Mouse (Mus musculus): ENCODE data around the gene Ccdc32.
A peak's percentile ranks its signal among the peaks of the same experiment; 100 is the strongest.
"Not testable (repeated sequence)": the region's sequence is repeated elsewhere in the genome, so short reads cannot be mapped to it uniquely, and the experiment has no call there.

Gene Ccdc32

GRCm38 (mm10) chr2:119028941-119029551, at the start of gene Ccdc32:
TSS of gene Ccdc32 (minus strand) at chr2:119029393.
- peak; percentile 93 for DNase-seq (ENCODE audit: low read depth, low spot score)

GRCm38 (mm10) chr2:119072397-119072796, 43.2 kb upstream of the Ccdc32 start:
- DNase-seq (ENCODE audit: low read depth, low spot score): no peak

- no peak for DNase-seq (ENCODE audit: low read depth, low spot score)
These were observed 30.9 kb upstream of the Ccdc32 start for GRCm38 (mm10) chr2:119060139-119060538.

GRCm38 (mm10) chr2:119050132-119050650, 21.0 kb upstream of the Ccdc32 start:
- DNase-seq (ENCODE audit: low read depth, low spot score): no peak

- DNase-seq (ENCODE audit: low read depth, low spot score): peak; percentile 34
These were observed 18.7 kb upstream of the Ccdc32 start for GRCm38 (mm10) chr2:119047849-119048248.

GRCm38 (mm10) chr2:119046649-119047611, 17.7 kb upstream of the Ccdc32 start, which contains the start of gene Knl1:
TSS of gene Knl1 (plus strand) at chr2:119047119.
- DNase-seq (ENCODE audit: low read depth, low spot score): peak; percentile 95

- DNase-seq (ENCODE audit: low read depth, low spot score): peak; percentile 24
These were observed 16.0 kb upstream of the Ccdc32 start for GRCm38 (mm10) chr2:119045163-119045562.

- peak; percentile 39 for DNase-seq (ENCODE audit: low read depth, low spot score)
These were observed 11.7 kb upstream of the Ccdc32 start for GRCm38 (mm10) chr2:119040882-119041281.

GRCm38 (mm10) chr2:119035397-119035745, 6.2 kb upstream of the Ccdc32 start:
- DNase-seq (ENCODE audit: low read depth, low spot score): no peak

GRCm38 (mm10) chr2:119034656-119035396, 5.6 kb upstream of the Ccdc32 start, which contains the start of gene Rpusd2:
TSS of gene Rpusd2 (plus strand) at chr2:119034790.
- DNase-seq (ENCODE audit: low read depth, low spot score): peak; percentile 98

- DNase-seq (ENCODE audit: low read depth, low spot score): no peak
These were observed 3.0 kb upstream of the Ccdc32 start for GRCm38 (mm10) chr2:119032191-119032590.

- no peak for DNase-seq (ENCODE audit: low read depth, low spot score)
These were observed 2.2 kb downstream of the Ccdc32 start for GRCm38 (mm10) chr2:119026951-119027350.

- DNase-seq (ENCODE audit: low read depth, low spot score): no peak
These were observed 4.0 kb downstream of the Ccdc32 start for GRCm38 (mm10) chr2:119025239-119025616.

- no peak for DNase-seq (ENCODE audit: low read depth, low spot score)
These were observed 4.5 kb downstream of the Ccdc32 start for GRCm38 (mm10) chr2:119024536-119025238.

- no peak for DNase-seq (ENCODE audit: low read depth, low spot score)
These were observed 6.0 kb downstream of the Ccdc32 start for GRCm38 (mm10) chr2:119023154-119023660.

GRCm38 (mm10) chr2:119019538-119019937, 9.7 kb downstream of the Ccdc32 start:
- no peak for DNase-seq (ENCODE audit: low read depth, low spot score)

GRCm38 (mm10) chr2:119019131-119019530, 10.1 kb downstream of the Ccdc32 start:
- DNase-seq (ENCODE audit: low read depth, low spot score): peak; percentile 58

- no peak for DNase-seq (ENCODE audit: low read depth, low spot score)
These were observed 10.6 kb downstream of the Ccdc32 start for GRCm38 (mm10) chr2:119018391-119019122.

- DNase-seq (ENCODE audit: low read depth, low spot score): no peak
These were observed 11.5 kb downstream of the Ccdc32 start for GRCm38 (mm10) chr2:119017647-119018046.

- not testable (repeated sequence) for DNase-seq (ENCODE audit: low read depth, low spot score)
These were observed 12.9 kb downstream of the Ccdc32 start for GRCm38 (mm10) chr2:119016312-119016711.

All from ES-CJ7 (cell line).